Mouse (Mus musculus): ENCODE data around the gene Nrg4. TPM values are rescaled to one million over a fixed set of nuclear protein-coding genes. Genes with fewer than 3 reads are reported as not detected.
"Not testable (repeated sequence)": the region's sequence is repeated elsewhere in the genome, so short reads cannot be mapped to it uniquely, and the experiment has no call there.

Nrg4 gene
- polyA plus RNA-seq, 1 experiment, result 11.4 TPM

GRCm38 (mm10) chr9:55252097-55252496, 74.5 kb downstream of the Nrg4 start:
- peaks cover 10% of the 10 kb centered on the region; the same call in 1 of the 2 replicates for H3K4me1 ChIP-seq (ENCODE audit: control insufficient read depth, insufficient read depth, low read length)
- WGBS, result 61% methylated on average over 2 of the region's 2 CpGs
- H3K4me3 ChIP-seq (ENCODE audit: insufficient read depth, low read depth, low read length); H3K27me3 ChIP-seq (replicated peaks; ENCODE audit: control insufficient read depth, insufficient read depth, low read length); H3K27ac ChIP-seq (ENCODE audit: insufficient read depth, low read depth, low read length); H3K36me3 ChIP-seq (ENCODE audit: control insufficient read depth, insufficient read depth, low read length): not testable (repeated sequence)
- peak; percentile 37 for TF ChIP-seq CTCF (conservative IDR thresholded peaks at IDR 0.05; ENCODE audit: insufficient read depth, insufficient read length, low read depth, low read length)
- DNase-seq, result peak; percentile 36

- Histone ChIP-seq H3K27ac (ENCODE audit: insufficient read depth, low read depth, low read length) (peak overlapping the region; percentile 91), H3K27me3 (replicated peaks; ENCODE audit: control insufficient read depth, insufficient read depth, low read length) (no peaks in the 10 kb centered on the region), H3K36me3 (ENCODE audit: control insufficient read depth, insufficient read depth, low read length) (no peaks in the 10 kb centered on the region), H3K4me1 (ENCODE audit: control insufficient read depth, insufficient read depth, low read length) (peaks cover 10% of the 10 kb centered on the region; the same call in 1 of the 2 replicates), H3K4me3 (ENCODE audit: insufficient read depth, low read depth, low read length) (no peak overlapping the region)
- DNase-seq, result peak; percentile 62
- TF ChIP-seq CTCF (conservative IDR thresholded peaks at IDR 0.05; ENCODE audit: insufficient read depth, insufficient read length, low read depth, low read length) (no peak), POLR2A (IDR thresholded peaks at IDR 0.05; ENCODE audit: low read depth, low read length) (no peak)
- 47% methylated on average over 6 of the region's 6 CpGs for WGBS
Observed at GRCm38 (mm10) chr9:55250595-55251247, 75.9 kb downstream of the Nrg4 start.

- Histone ChIP-seq H3K4me1 (ENCODE audit: control insufficient read depth, insufficient read depth, low read length) (peaks cover 10% of the 10 kb centered on the region; the same call in 1 of the 2 replicates), H3K4me3 (ENCODE audit: insufficient read depth, low read depth, low read length) (no peak overlapping the region), H3K27me3 (replicated peaks; ENCODE audit: control insufficient read depth, insufficient read depth, low read length) (no peaks in the 10 kb centered on the region), H3K27ac (ENCODE audit: insufficient read depth, low read depth, low read length) (no peak overlapping the region), H3K36me3 (ENCODE audit: control insufficient read depth, insufficient read depth, low read length) (no peaks in the 10 kb centered on the region)
- 91% methylated on average over 4 of the region's 4 CpGs for WGBS
- no peak for DNase-seq
- TF ChIP-seq POLR2A (IDR thresholded peaks at IDR 0.05; ENCODE audit: low read depth, low read length) (no peak), CTCF (conservative IDR thresholded peaks at IDR 0.05; ENCODE audit: insufficient read depth, insufficient read length, low read depth, low read length) (no peak)
Observed at GRCm38 (mm10) chr9:55248465-55248864, 78.2 kb downstream of the Nrg4 start.

GRCm38 (mm10) chr9:55246918-55247317, 79.7 kb downstream of the Nrg4 start:
- no peaks in the 10 kb centered on the region for H3K36me3 ChIP-seq (ENCODE audit: control insufficient read depth, insufficient read depth, low read length)
- TF ChIP-seq POLR2A (IDR thresholded peaks at IDR 0.05; ENCODE audit: low read depth, low read length), result no peak
- no peak for TF ChIP-seq CTCF (conservative IDR thresholded peaks at IDR 0.05; ENCODE audit: insufficient read depth, insufficient read length, low read depth, low read length)
- 91% methylated on average over 4 of the region's 4 CpGs for WGBS
- DNase-seq, result no peak
- no peak overlapping the region for H3K4me3 ChIP-seq (ENCODE audit: insufficient read depth, low read depth, low read length)
- no peak overlapping the region for H3K27ac ChIP-seq (ENCODE audit: insufficient read depth, low read depth, low read length)
- no peaks in the 10 kb centered on the region for H3K27me3 ChIP-seq (replicated peaks; ENCODE audit: control insufficient read depth, insufficient read depth, low read length)
- H3K4me1 ChIP-seq (ENCODE audit: control insufficient read depth, insufficient read depth, low read length), result peaks cover 10% of the 10 kb centered on the region; the same call in 1 of the 2 replicates

GRCm38 (mm10) chr9:55246440-55246839, 80.2 kb downstream of the Nrg4 start:
- Histone ChIP-seq H3K27me3 (replicated peaks; ENCODE audit: control insufficient read depth, insufficient read depth, low read length) (no peaks in the 10 kb centered on the region), H3K4me3 (ENCODE audit: insufficient read depth, low read depth, low read length) (no peak overlapping the region), H3K27ac (ENCODE audit: insufficient read depth, low read depth, low read length) (no peak overlapping the region), H3K36me3 (ENCODE audit: control insufficient read depth, insufficient read depth, low read length) (no peaks in the 10 kb centered on the region), H3K4me1 (ENCODE audit: control insufficient read depth, insufficient read depth, low read length) (peaks cover 10% of the 10 kb centered on the region; the same call in 1 of the 2 replicates)
- 64% methylated on average over 8 of the region's 8 CpGs for WGBS
- DNase-seq, result no peak
- no peak for TF ChIP-seq CTCF (conservative IDR thresholded peaks at IDR 0.05; ENCODE audit: insufficient read depth, insufficient read length, low read depth, low read length)
- TF ChIP-seq POLR2A (IDR thresholded peaks at IDR 0.05; ENCODE audit: low read depth, low read length), result no peak

- H3K36me3 ChIP-seq (ENCODE audit: control insufficient read depth, insufficient read depth, low read length); H3K4me1 ChIP-seq (ENCODE audit: control insufficient read depth, insufficient read depth, low read length); H3K27ac ChIP-seq (ENCODE audit: insufficient read depth, low read depth, low read length); H3K27me3 ChIP-seq (replicated peaks; ENCODE audit: control insufficient read depth, insufficient read depth, low read length); DNase-seq; H3K4me3 ChIP-seq (ENCODE audit: insufficient read depth, low read depth, low read length): not testable (repeated sequence)
- 71% methylated on average over 1 of the region's 1 CpGs for WGBS
Observed at GRCm38 (mm10) chr9:55245057-55245750, 81.4 kb downstream of the Nrg4 start.

GRCm38 (mm10) chr9:55244079-55244478, 82.6 kb downstream of the Nrg4 start:
- no peak for DNase-seq
- TF ChIP-seq CTCF (conservative IDR thresholded peaks at IDR 0.05; ENCODE audit: insufficient read depth, insufficient read length, low read depth, low read length), result no peak
- Histone ChIP-seq H3K27me3 (replicated peaks; ENCODE audit: control insufficient read depth, insufficient read depth, low read length) (no peaks in the 10 kb centered on the region), H3K36me3 (ENCODE audit: control insufficient read depth, insufficient read depth, low read length) (no peaks in the 10 kb centered on the region), H3K27ac (ENCODE audit: insufficient read depth, low read depth, low read length) (no peak overlapping the region), H3K4me3 (ENCODE audit: insufficient read depth, low read depth, low read length) (no peak overlapping the region), H3K4me1 (ENCODE audit: control insufficient read depth, insufficient read depth, low read length) (peaks cover 4% of the 10 kb centered on the region; the same call in 1 of the 2 replicates)
- WGBS, result 65% methylated on average over 3 of the region's 3 CpGs

Measured in kidney, adult 2 months (tissue).